Mouse (Mus musculus): ENCODE data around the gene Sptbn4. TPM values are rescaled to one million over a fixed set of nuclear protein-coding genes. Genes with fewer than 3 reads are reported as not detected.

The Sptbn4 gene
- polyA plus RNA-seq, 1 experiment from 2014 or later: 0.57 TPM

GRCm38 (mm10) chr7:27487740-27488268 lies 40.3 kb upstream of the Sptbn4 start:
- ATAC-seq (ENCODE audit: low FRiP score): no peak
- no peaks in the 10 kb centered on the region for H3K36me3 ChIP-seq (ENCODE audit: control insufficient read depth, insufficient read depth, low read length)
- peak overlapping the region; percentile 48 for H3K4me2 ChIP-seq (replicated peaks; ENCODE audit: low read depth, low read length)
- H3K27ac ChIP-seq (ENCODE audit: low read depth, low read length): peak overlapping the region; percentile 83
- WGBS: 2% methylated on average over 13 of the region's 13 CpGs
- no peaks in the 10 kb centered on the region for H3K9me3 ChIP-seq (ENCODE audit: control insufficient read depth, low read length)
- peak overlapping the region; percentile 76 for H3K4me3 ChIP-seq (ENCODE audit: low read depth, low read length)
- DNase-seq (ENCODE audit: low spot score): no peak
- no peaks in the 10 kb centered on the region for H3K27me3 ChIP-seq (ENCODE audit: control insufficient read depth, insufficient read depth, low read length)
- H3K4me1 ChIP-seq (replicated peaks; ENCODE audit: control insufficient read depth, insufficient read depth, low read length): no peaks in the 10 kb centered on the region
- H3K9ac ChIP-seq (ENCODE audit: low read depth, low read length): peak overlapping the region; percentile 70

- H3K4me2 ChIP-seq (replicated peaks; ENCODE audit: low read depth, low read length): peak within 1 kb of the TSS; percentile 48
- peak; percentile 97 for ATAC-seq (ENCODE audit: low FRiP score)
- peak within 1 kb of the TSS; percentile 76 for H3K4me3 ChIP-seq (ENCODE audit: low read depth, low read length)
- no peaks in the 10 kb centered on the region for H3K36me3 ChIP-seq (ENCODE audit: control insufficient read depth, insufficient read depth, low read length)
- peak; percentile 99 for DNase-seq (ENCODE audit: low spot score)
- no peaks in the 10 kb centered on the region for H3K27me3 ChIP-seq (ENCODE audit: control insufficient read depth, insufficient read depth, low read length)
- WGBS: under 1% methylated on average over 68 of the region's 80 CpGs
- peak within 1 kb of the TSS; percentile 83 for H3K27ac ChIP-seq (ENCODE audit: low read depth, low read length)
- peak within 1 kb of the TSS; percentile 70 for H3K9ac ChIP-seq (ENCODE audit: low read depth, low read length)
- H3K9me3 ChIP-seq (ENCODE audit: control insufficient read depth, low read length): no peaks in the 10 kb centered on the region
- no peaks in the 10 kb centered on the region for H3K4me1 ChIP-seq (replicated peaks; ENCODE audit: control insufficient read depth, insufficient read depth, low read length)
Observed at GRCm38 (mm10) chr7:27486770-27487697, 39.5 kb upstream of the Sptbn4 start, which contains the start of gene Sertad1. TSS of gene Sertad1 (plus strand) at chr7:27486910.

- no peak overlapping the region for H3K27ac ChIP-seq (ENCODE audit: low read depth, low read length)
- H3K4me3 ChIP-seq (ENCODE audit: low read depth, low read length): peak overlapping the region; percentile 76
- H3K9ac ChIP-seq (ENCODE audit: low read depth, low read length): no peak overlapping the region; the same call in 1 of the 2 replicates
- no peaks in the 10 kb centered on the region for H3K36me3 ChIP-seq (ENCODE audit: control insufficient read depth, insufficient read depth, low read length)
- no peaks in the 10 kb centered on the region for H3K9me3 ChIP-seq (ENCODE audit: control insufficient read depth, low read length)
- 7% methylated on average over 13 of the region's 13 CpGs for WGBS
- no peaks in the 10 kb centered on the region for H3K4me1 ChIP-seq (replicated peaks; ENCODE audit: control insufficient read depth, insufficient read depth, low read length)
- no peak for DNase-seq (ENCODE audit: low spot score)
- H3K27me3 ChIP-seq (ENCODE audit: control insufficient read depth, insufficient read depth, low read length): no peaks in the 10 kb centered on the region
- H3K4me2 ChIP-seq (replicated peaks; ENCODE audit: low read depth, low read length): peak overlapping the region; percentile 37
- peak; percentile 17 for ATAC-seq (ENCODE audit: low FRiP score)
Observed at GRCm38 (mm10) chr7:27486102-27486769, 38.8 kb upstream of the Sptbn4 start.

GRCm38 (mm10) chr7:27483860-27484259 lies 36.4 kb upstream of the Sptbn4 start:
- no peak overlapping the region for H3K4me3 ChIP-seq (ENCODE audit: low read depth, low read length)
- H3K9ac ChIP-seq (ENCODE audit: low read depth, low read length): no peak overlapping the region
- WGBS: 74% methylated on average over 4 of the region's 4 CpGs
- no peaks in the 10 kb centered on the region for H3K4me1 ChIP-seq (replicated peaks; ENCODE audit: control insufficient read depth, insufficient read depth, low read length)
- H3K4me2 ChIP-seq (replicated peaks; ENCODE audit: low read depth, low read length): no peak overlapping the region
- no peak for ATAC-seq (ENCODE audit: low FRiP score)
- H3K27ac ChIP-seq (ENCODE audit: low read depth, low read length): no peak overlapping the region
- no peak for DNase-seq (ENCODE audit: low spot score)
- no peaks in the 10 kb centered on the region for H3K27me3 ChIP-seq (ENCODE audit: control insufficient read depth, insufficient read depth, low read length)
- no peaks in the 10 kb centered on the region for H3K9me3 ChIP-seq (ENCODE audit: control insufficient read depth, low read length)
- no peaks in the 10 kb centered on the region for H3K36me3 ChIP-seq (ENCODE audit: control insufficient read depth, insufficient read depth, low read length)

GRCm38 (mm10) chr7:27481627-27481969 lies 34.1 kb upstream of the Sptbn4 start:
- Histone ChIP-seq H3K9me3 (ENCODE audit: control insufficient read depth, low read length) (no peaks in the 10 kb centered on the region), H3K4me3 (ENCODE audit: low read depth, low read length) (peak overlapping the region; percentile 22), H3K27me3 (ENCODE audit: control insufficient read depth, insufficient read depth, low read length) (no peaks in the 10 kb centered on the region), H3K4me1 (replicated peaks; ENCODE audit: control insufficient read depth, insufficient read depth, low read length) (no peaks in the 10 kb centered on the region), H3K9ac (ENCODE audit: low read depth, low read length) (peak overlapping the region; percentile 40; the same call in 1 of the 2 replicates), H3K4me2 (replicated peaks; ENCODE audit: low read depth, low read length) (peak overlapping the region; percentile 41), H3K36me3 (ENCODE audit: control insufficient read depth, insufficient read depth, low read length) (no peaks in the 10 kb centered on the region), H3K27ac (ENCODE audit: low read depth, low read length) (no peak overlapping the region)
- ATAC-seq (ENCODE audit: low FRiP score) (peak; percentile 76), DNase-seq (ENCODE audit: low spot score) (peak; percentile 70)
- 0% methylated on average over 3 of the region's 12 CpGs for WGBS

GRCm38 (mm10) chr7:27480927-27481626 lies 33.6 kb upstream of the Sptbn4 start:
- Histone ChIP-seq H3K4me2 (replicated peaks; ENCODE audit: low read depth, low read length) (peak overlapping the region; percentile 41), H3K4me3 (ENCODE audit: low read depth, low read length) (peak overlapping the region; percentile 22), H3K27ac (ENCODE audit: low read depth, low read length) (no peak overlapping the region; the same call in 1 of the 2 replicates), H3K9ac (ENCODE audit: low read depth, low read length) (peak overlapping the region; percentile 40; the same call in 1 of the 2 replicates), H3K9me3 (ENCODE audit: control insufficient read depth, low read length) (no peaks in the 10 kb centered on the region), H3K4me1 (replicated peaks; ENCODE audit: control insufficient read depth, insufficient read depth, low read length) (no peaks in the 10 kb centered on the region), H3K27me3 (ENCODE audit: control insufficient read depth, insufficient read depth, low read length) (no peaks in the 10 kb centered on the region), H3K36me3 (ENCODE audit: control insufficient read depth, insufficient read depth, low read length) (no peaks in the 10 kb centered on the region)
- no peak; the same call in 1 of the 2 replicates for ATAC-seq (ENCODE audit: low FRiP score)
- no peak for DNase-seq (ENCODE audit: low spot score)
- 14% methylated on average over 10 of the region's 11 CpGs for WGBS

- ATAC-seq (ENCODE audit: low FRiP score) (no peak), DNase-seq (ENCODE audit: low spot score) (no peak)
- Histone ChIP-seq H3K9me3 (ENCODE audit: control insufficient read depth, low read length) (no peaks in the 10 kb centered on the region), H3K36me3 (ENCODE audit: control insufficient read depth, insufficient read depth, low read length) (no peaks in the 10 kb centered on the region), H3K4me1 (replicated peaks; ENCODE audit: control insufficient read depth, insufficient read depth, low read length) (no peaks in the 10 kb centered on the region), H3K4me2 (replicated peaks; ENCODE audit: low read depth, low read length) (no peak overlapping the region), H3K27me3 (ENCODE audit: control insufficient read depth, insufficient read depth, low read length) (no peaks in the 10 kb centered on the region), H3K9ac (ENCODE audit: low read depth, low read length) (no peak overlapping the region), H3K27ac (ENCODE audit: low read depth, low read length) (no peak overlapping the region), H3K4me3 (ENCODE audit: low read depth, low read length) (no peak overlapping the region)
- 71% methylated on average over 3 of the region's 3 CpGs for WGBS
Observed at GRCm38 (mm10) chr7:27480506-27480905, 33.0 kb upstream of the Sptbn4 start.

GRCm38 (mm10) chr7:27479750-27480149 lies 32.3 kb upstream of the Sptbn4 start:
- no peak for ATAC-seq (ENCODE audit: low FRiP score)
- H3K27me3 ChIP-seq (ENCODE audit: control insufficient read depth, insufficient read depth, low read length): no peaks in the 10 kb centered on the region
- no peak overlapping the region for H3K4me2 ChIP-seq (replicated peaks; ENCODE audit: low read depth, low read length)
- no peak overlapping the region for H3K9ac ChIP-seq (ENCODE audit: low read depth, low read length)
- no peaks in the 10 kb centered on the region for H3K4me1 ChIP-seq (replicated peaks; ENCODE audit: control insufficient read depth, insufficient read depth, low read length)
- H3K27ac ChIP-seq (ENCODE audit: low read depth, low read length): no peak overlapping the region
- 79% methylated on average over 1 of the region's 1 CpGs for WGBS
- H3K4me3 ChIP-seq (ENCODE audit: low read depth, low read length): no peak overlapping the region
- H3K36me3 ChIP-seq (ENCODE audit: control insufficient read depth, insufficient read depth, low read length): no peaks in the 10 kb centered on the region
- DNase-seq (ENCODE audit: low spot score): no peak
- no peaks in the 10 kb centered on the region for H3K9me3 ChIP-seq (ENCODE audit: control insufficient read depth, low read length)
